Mouse (Mus musculus): ENCODE results near the gene Csgalnact2. TPM values are rescaled to one million over a fixed set of nuclear protein-coding genes. Genes with fewer than 3 reads are reported as not detected.
A peak's percentile ranks its signal among the peaks of the same experiment; 100 is the strongest.

Csgalnact2 gene
- polyA plus RNA-seq, 1 experiment = 1.1 TPM

GRCm38 (mm10) chr6:118179316-118180084, 40.6 kb upstream of the Csgalnact2 start:
- no peak for TF ChIP-seq POLR2A (IDR thresholded peaks at IDR 0.05; ENCODE audit: control insufficient read depth, low read depth, low read length)
- peak; percentile 96; the same call in 1 of the 2 replicates for TF ChIP-seq CTCF (IDR thresholded peaks at IDR 0.05; ENCODE audit: control insufficient read depth, insufficient read depth, insufficient replicate concordance, low read depth, low read length)
- no peak overlapping the region for H3K4me3 ChIP-seq (ENCODE audit: control insufficient read depth, low read depth, low read length)
- no peaks in the 10 kb centered on the region for H3K4me1 ChIP-seq (ENCODE audit: control insufficient read depth, insufficient read depth, low read length)
- H3K27ac ChIP-seq (ENCODE audit: control insufficient read depth, insufficient read depth, low read depth, low read length) = no peak overlapping the region
- no peaks in the 10 kb centered on the region for H3K27me3 ChIP-seq (ENCODE audit: control insufficient read depth, insufficient read depth, low read length)
- no peaks in the 10 kb centered on the region for H3K36me3 ChIP-seq (ENCODE audit: control insufficient read depth, insufficient read depth, low read length)

GRCm38 (mm10) chr6:118173975-118174328, 35.0 kb upstream of the Csgalnact2 start:
- Histone ChIP-seq H3K4me3 (ENCODE audit: control insufficient read depth, low read depth, low read length) (no peak overlapping the region), H3K36me3 (ENCODE audit: control insufficient read depth, insufficient read depth, low read length) (no peaks in the 10 kb centered on the region), H3K4me1 (ENCODE audit: control insufficient read depth, insufficient read depth, low read length) (no peaks in the 10 kb centered on the region), H3K27ac (ENCODE audit: control insufficient read depth, insufficient read depth, low read depth, low read length) (no peak overlapping the region), H3K27me3 (ENCODE audit: control insufficient read depth, insufficient read depth, low read length) (no peaks in the 10 kb centered on the region)
- TF ChIP-seq POLR2A (IDR thresholded peaks at IDR 0.05; ENCODE audit: control insufficient read depth, low read depth, low read length) (no peak), CTCF (IDR thresholded peaks at IDR 0.05; ENCODE audit: control insufficient read depth, insufficient read depth, insufficient replicate concordance, low read depth, low read length) (no peak)

GRCm38 (mm10) chr6:118173251-118173974, 34.5 kb upstream of the Csgalnact2 start:
- Histone ChIP-seq H3K4me1 (ENCODE audit: control insufficient read depth, insufficient read depth, low read length) (no peaks in the 10 kb centered on the region), H3K27ac (ENCODE audit: control insufficient read depth, insufficient read depth, low read depth, low read length) (no peak overlapping the region), H3K36me3 (ENCODE audit: control insufficient read depth, insufficient read depth, low read length) (no peaks in the 10 kb centered on the region), H3K4me3 (ENCODE audit: control insufficient read depth, low read depth, low read length) (no peak overlapping the region), H3K27me3 (ENCODE audit: control insufficient read depth, insufficient read depth, low read length) (no peaks in the 10 kb centered on the region)
- TF ChIP-seq POLR2A (IDR thresholded peaks at IDR 0.05; ENCODE audit: control insufficient read depth, low read depth, low read length) = no peak
- no peak for TF ChIP-seq CTCF (IDR thresholded peaks at IDR 0.05; ENCODE audit: control insufficient read depth, insufficient read depth, insufficient replicate concordance, low read depth, low read length)

- H3K27ac ChIP-seq (ENCODE audit: control insufficient read depth, insufficient read depth, low read depth, low read length) = no peak overlapping the region
- TF ChIP-seq CTCF (IDR thresholded peaks at IDR 0.05; ENCODE audit: control insufficient read depth, insufficient read depth, insufficient replicate concordance, low read depth, low read length) = no peak
- TF ChIP-seq POLR2A (IDR thresholded peaks at IDR 0.05; ENCODE audit: control insufficient read depth, low read depth, low read length) = no peak
- no peak overlapping the region for H3K4me3 ChIP-seq (ENCODE audit: control insufficient read depth, low read depth, low read length)
- no peaks in the 10 kb centered on the region for H3K36me3 ChIP-seq (ENCODE audit: control insufficient read depth, insufficient read depth, low read length)
- no peaks in the 10 kb centered on the region for H3K4me1 ChIP-seq (ENCODE audit: control insufficient read depth, insufficient read depth, low read length)
- no peaks in the 10 kb centered on the region for H3K27me3 ChIP-seq (ENCODE audit: control insufficient read depth, insufficient read depth, low read length)
These were observed 32.4 kb upstream of the Csgalnact2 start for GRCm38 (mm10) chr6:118171386-118171785.

GRCm38 (mm10) chr6:118168106-118168505, 29.2 kb upstream of the Csgalnact2 start:
- no peak for TF ChIP-seq POLR2A (IDR thresholded peaks at IDR 0.05; ENCODE audit: control insufficient read depth, low read depth, low read length)
- TF ChIP-seq CTCF (IDR thresholded peaks at IDR 0.05; ENCODE audit: control insufficient read depth, insufficient read depth, insufficient replicate concordance, low read depth, low read length) = no peak
- H3K4me1 ChIP-seq (ENCODE audit: control insufficient read depth, insufficient read depth, low read length) = no peaks in the 10 kb centered on the region
- H3K27ac ChIP-seq (ENCODE audit: control insufficient read depth, insufficient read depth, low read depth, low read length) = no peak overlapping the region
- H3K4me3 ChIP-seq (ENCODE audit: control insufficient read depth, low read depth, low read length) = no peak overlapping the region
- no peaks in the 10 kb centered on the region for H3K27me3 ChIP-seq (ENCODE audit: control insufficient read depth, insufficient read depth, low read length)
- no peaks in the 10 kb centered on the region for H3K36me3 ChIP-seq (ENCODE audit: control insufficient read depth, insufficient read depth, low read length)

- H3K4me3 ChIP-seq (ENCODE audit: control insufficient read depth, low read depth, low read length) = no peak overlapping the region
- no peaks in the 10 kb centered on the region for H3K4me1 ChIP-seq (ENCODE audit: control insufficient read depth, insufficient read depth, low read length)
- TF ChIP-seq CTCF (IDR thresholded peaks at IDR 0.05; ENCODE audit: control insufficient read depth, insufficient read depth, insufficient replicate concordance, low read depth, low read length) (no peak), POLR2A (IDR thresholded peaks at IDR 0.05; ENCODE audit: control insufficient read depth, low read depth, low read length) (no peak)
- no peak overlapping the region for H3K27ac ChIP-seq (ENCODE audit: control insufficient read depth, insufficient read depth, low read depth, low read length)
- H3K27me3 ChIP-seq (ENCODE audit: control insufficient read depth, insufficient read depth, low read length) = no peaks in the 10 kb centered on the region
- H3K36me3 ChIP-seq (ENCODE audit: control insufficient read depth, insufficient read depth, low read length) = no peaks in the 10 kb centered on the region
These were observed 28.1 kb upstream of the Csgalnact2 start for GRCm38 (mm10) chr6:118167013-118167412.

GRCm38 (mm10) chr6:118165516-118165915, 26.6 kb upstream of the Csgalnact2 start:
- H3K36me3 ChIP-seq (ENCODE audit: control insufficient read depth, insufficient read depth, low read length) = no peaks in the 10 kb centered on the region
- no peak overlapping the region for H3K4me3 ChIP-seq (ENCODE audit: control insufficient read depth, low read depth, low read length)
- H3K27ac ChIP-seq (ENCODE audit: control insufficient read depth, insufficient read depth, low read depth, low read length) = no peak overlapping the region
- no peaks in the 10 kb centered on the region for H3K4me1 ChIP-seq (ENCODE audit: control insufficient read depth, insufficient read depth, low read length)
- TF ChIP-seq CTCF (IDR thresholded peaks at IDR 0.05; ENCODE audit: control insufficient read depth, insufficient read depth, insufficient replicate concordance, low read depth, low read length) (no peak), POLR2A (IDR thresholded peaks at IDR 0.05; ENCODE audit: control insufficient read depth, low read depth, low read length) (no peak)
- H3K27me3 ChIP-seq (ENCODE audit: control insufficient read depth, insufficient read depth, low read length) = no peaks in the 10 kb centered on the region
